Mouse (Mus musculus) ES-E14 (cell line): Measurements from ENCODE around the gene Hist1h2be. TPM values are rescaled to one million over a fixed set of nuclear protein-coding genes. Genes with fewer than 3 reads are reported as not detected.
"Not testable (repeated sequence)": the region's sequence is repeated elsewhere in the genome, so short reads cannot be mapped to it uniquely, and the experiment has no call there.

Experiments
- DNase-seq: peaks from one replicate; pipeline ENCODE4 v3.0.0-alpha.2; 2013; ENCODE audit warnings: low read depth, low spot score
- H3K27ac ChIP-seq: 2 replicates; pipeline ENCODE4 v1.5.1; 2012; ENCODE audit warnings: low read depth, mild to moderate bottlenecking, low read length, moderate library complexity, mixed read lengths; ENCODE audit not compliant: poor library complexity, insufficient read depth, severe bottlenecking
- H3K36me3 ChIP-seq: 2 replicates; pipeline ENCODE4 v1.6.1; 2012; ENCODE audit warnings: mild to moderate bottlenecking, low read length, moderate library complexity, mixed read lengths; ENCODE audit not compliant: control insufficient read depth, poor library complexity, insufficient read depth, severe bottlenecking
- H3K4me1 ChIP-seq, 2 experiments: fragments of 150-350 bp in 1 of 2; sonication (generic) in 1 of 2; 2 replicates each; pipeline ENCODE4 v1.6.1; 2012; ENCODE audit warnings: low read length in 2 of 2, mild to moderate bottlenecking in 1 of 2, mixed read lengths in 1 of 2; ENCODE audit not compliant: control insufficient read depth in 2 of 2, insufficient read depth in 2 of 2, poor library complexity in 1 of 2
- H3K4me3 ChIP-seq, 2 experiments: fragments of 150-350 bp in 1 of 2; sonication (generic) in 1 of 2; 2 replicates each; pipeline ENCODE4 v1.5.1; 2012; ENCODE audit warnings: low read length in 2 of 2, low read depth in 1 of 2, mild to moderate bottlenecking in 1 of 2, mixed read lengths in 1 of 2; ENCODE audit not compliant: insufficient read depth in 1 of 2, poor library complexity in 1 of 2, severe bottlenecking in 1 of 2
- H3K9ac ChIP-seq: 2 replicates; pipeline ENCODE4 v1.6.1; 2012; ENCODE audit warnings: low read depth, mild to moderate bottlenecking, low read length, mixed read lengths; ENCODE audit not compliant: poor library complexity, insufficient read depth, severe bottlenecking
- H3K9me3 ChIP-seq: fragments of 150-350 bp; sonication (generic); 2 replicates; pipeline ENCODE4 v1.6.1; 2012; ENCODE audit warnings: low read depth, mild to moderate bottlenecking, low read length; ENCODE audit not compliant: control insufficient read depth, insufficient read depth
- CHD2 ChIP-seq: IDR thresholded peaks from 2 replicates; pipeline ENCODE4 v1.6.1; 2014; ENCODE audit warnings: mild to moderate bottlenecking, low read depth, low read length, inconsistent platforms
- HCFC1 ChIP-seq: IDR thresholded peaks from 2 replicates; pipeline ENCODE4 v1.6.1; 2012; ENCODE audit warnings: low read length, inconsistent platforms, borderline replicate concordance; ENCODE audit not compliant: insufficient read depth
- MAFK ChIP-seq: IDR thresholded peaks from 2 replicates; pipeline ENCODE4 v1.6.1; 2014; ENCODE audit warnings: mild to moderate bottlenecking, low read depth, low read length, inconsistent platforms; ENCODE audit not compliant: insufficient read depth
- ZC3H11A ChIP-seq: IDR thresholded peaks from 2 replicates; pipeline ENCODE4 v1.6.1; 2012; ENCODE audit warnings: low read depth, mild to moderate bottlenecking, inconsistent platforms, low read length, borderline replicate concordance
- ZNF384 ChIP-seq: IDR thresholded peaks from 2 replicates; pipeline ENCODE4 v1.6.1; 2012; ENCODE audit warnings: low read depth, low read length, inconsistent platforms
- in situ Hi-C, 2 experiments: fragments of 600-800 bp; cut with MboI; formaldehyde crosslinking; loops; one replicate each; pipeline ENCODE4 v1.15.1; 2025; ENCODE audit warnings: low sequenced_read_pairs in 2 of 2, inconsistent platforms in 1 of 2; ENCODE audit not compliant: unreplicated experiment in 2 of 2
- total RNA-seq: library from RNA; depleted of rRNA; stranded (reverse); fragments of 300-350 nt; gene quantifications from 2 replicates; pipeline ENCODE4 v1.2.3, GENCODE M21; 2012

Hist1h2be gene
- total RNA-seq, 1 experiment: 195 TPM

DNA sequence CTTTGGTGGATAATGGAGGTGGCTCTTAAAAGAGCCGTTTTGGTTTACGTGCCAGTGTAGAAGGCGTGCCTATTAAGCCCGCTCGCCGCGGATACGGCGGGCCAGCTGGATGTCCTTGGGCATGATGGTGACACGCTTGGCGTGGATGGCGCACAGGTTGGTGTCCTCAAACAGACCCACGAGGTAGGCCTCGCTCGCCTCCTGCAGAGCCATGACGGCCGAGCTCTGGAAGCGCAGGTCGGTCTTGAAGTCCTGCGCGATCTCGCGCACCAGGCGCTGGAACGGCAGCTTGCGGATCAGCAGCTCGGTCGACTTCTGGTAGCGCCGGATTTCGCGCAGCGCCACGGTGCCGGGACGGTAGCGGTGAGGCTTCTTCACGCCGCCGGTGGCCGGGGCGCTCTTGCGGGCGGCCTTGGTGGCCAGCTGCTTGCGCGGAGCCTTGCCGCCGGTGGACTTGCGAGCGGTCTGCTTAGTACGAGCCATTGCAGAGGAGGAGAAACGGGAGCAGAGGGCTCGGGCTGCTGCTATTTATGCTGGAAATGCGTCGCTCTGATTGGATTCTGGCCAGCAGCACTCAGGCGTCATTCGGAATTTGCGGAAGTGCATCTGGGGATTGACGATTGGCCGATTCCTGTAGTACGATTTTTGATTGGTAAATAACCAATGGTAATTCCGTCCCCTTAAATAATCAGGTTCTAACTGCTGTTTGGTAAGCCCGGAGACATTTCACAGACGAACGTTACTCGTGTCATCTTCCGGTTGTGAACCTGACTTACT lies 58.9 kb downstream of the Hist1h2be start, which contains the start of gene Hist1h3e:
Hist1h3e (minus strand) TSS at position 487 of the 777 bp plus-strand sequence.
- Histone ChIP-seq H3K4me3 (peak within 1 kb of the TSS; percentile 65 to 68), H3K27ac (peak within 1 kb of the TSS; percentile 93), H3K9ac (peak within 1 kb of the TSS; percentile 82)
- in situ Hi-C loops: loop anchor here (25.0 kb wide), 2 partner anchors 1525 to 1825 kb away; partner anchors contain the start of genes Hist1h4j (in 2 of the 2), Hist1h2ag (in 1 of the 2), Hist1h2ah (in 1 of the 2) and Hist1h2bj (in 1 of the 2)
- not testable (repeated sequence) for H3K9me3 ChIP-seq, H3K4me1 ChIP-seq, H3K36me3 ChIP-seq
- peak; percentile 93 for DNase-seq
- peak; percentile 41; the same call in 1 of the 2 replicates for TF ChIP-seq HCFC1

DNA sequence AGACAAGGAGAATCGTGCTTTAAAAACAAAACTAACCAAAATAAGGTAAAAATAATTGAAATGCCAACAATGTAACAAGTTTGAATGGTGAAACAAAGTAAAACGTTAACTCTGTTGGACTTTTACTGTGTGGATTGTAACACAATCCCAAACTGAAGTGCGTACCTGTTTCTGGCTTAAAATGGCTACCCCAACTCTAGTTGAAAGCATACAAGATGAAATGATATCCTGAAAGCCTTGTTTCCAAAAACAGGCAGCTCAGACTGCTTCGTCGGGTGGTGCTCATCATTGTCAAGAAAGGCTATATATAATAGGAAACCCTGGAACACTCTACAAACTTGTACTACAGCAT lies 59.4 kb downstream of the Hist1h2be start:
- in situ Hi-C loops: loop anchor here (25.0 kb wide), 2 partner anchors 1524 to 1824 kb away; partner anchors contain the start of genes Hist1h4j (in 2 of the 2), Hist1h2ag (in 1 of the 2), Hist1h2ah (in 1 of the 2) and Hist1h2bj (in 1 of the 2)
- 0 out of 2 replicates have a peak overlapping the region, but pooled peaks have one; percentile 74 for H3K9ac ChIP-seq
- not testable (repeated sequence) for H3K4me1 ChIP-seq

DNA sequence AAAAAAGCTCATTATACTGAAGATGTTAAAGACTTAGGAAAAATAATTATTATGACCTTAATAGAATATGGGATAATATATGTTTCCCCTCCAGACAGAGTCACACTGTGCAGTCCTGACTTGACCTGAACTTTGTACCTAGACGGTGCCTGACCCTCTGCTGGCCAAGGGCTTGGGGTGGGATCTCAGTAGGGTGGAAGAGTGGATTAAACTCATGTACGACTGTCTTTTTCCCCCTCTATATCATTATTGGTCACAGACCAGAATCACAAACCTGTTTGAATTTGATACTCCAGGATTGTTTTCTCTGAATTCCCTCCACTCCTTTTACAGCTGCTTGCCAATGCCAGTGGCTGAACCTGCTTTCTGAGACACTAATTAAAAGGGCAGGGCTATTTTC lies 60.2 kb downstream of the Hist1h2be start:
- H3K27ac ChIP-seq: peak overlapping the region; percentile 69; the same call in 1 of the 2 replicates
- H3K9me3 ChIP-seq, H3K4me3 ChIP-seq, DNase-seq, H3K36me3 ChIP-seq, H3K4me1 ChIP-seq: not testable (repeated sequence)
- H3K9ac ChIP-seq: peak overlapping the region; percentile 48; the same call in 1 of the 2 replicates
- in situ Hi-C loops: loop anchor here (25.0 kb wide), 2 partner anchors 1523 to 1823 kb away; partner anchors contain the start of genes Hist1h4j (in 2 of the 2), Hist1h2ag (in 1 of the 2), Hist1h2ah (in 1 of the 2) and Hist1h2bj (in 1 of the 2)

More for the DNA sequence above, 59.4 kb downstream of the Hist1h2be start:
- not testable (repeated sequence) for H3K36me3 ChIP-seq, DNase-seq, H3K9me3 ChIP-seq
- Histone ChIP-seq H3K4me3 (peak overlapping the region; percentile 55 to 65), H3K27ac (peak overlapping the region; percentile 86; the same call in 1 of the 2 replicates)

DNA sequence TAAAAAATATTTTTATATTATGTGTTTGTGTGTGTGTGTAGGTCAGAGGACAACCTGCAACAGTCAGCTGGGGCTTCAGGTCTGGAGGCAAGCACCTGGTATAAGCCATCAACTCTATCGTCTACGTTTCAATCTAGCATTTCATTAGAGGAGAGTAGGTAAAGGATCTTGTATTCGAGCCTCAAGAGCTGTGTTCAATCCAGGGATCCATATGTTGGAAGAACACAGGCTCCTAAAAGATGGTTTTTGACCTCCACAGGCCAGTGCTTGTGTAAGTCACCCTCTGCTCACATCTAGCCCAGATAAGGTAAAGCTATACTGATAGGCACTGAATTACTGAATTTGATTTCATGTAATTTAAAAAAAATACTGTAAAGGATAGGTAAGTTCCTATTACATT lies 64.0 kb downstream of the Hist1h2be start:
- no peak overlapping the region for H3K4me3 ChIP-seq
- TF ChIP-seq HCFC1 (no peak), ZC3H11A (no peak)
- no peaks in the 10 kb centered on the region for H3K36me3 ChIP-seq
- 0 out of 4 replicates have a peak, but pooled peaks cover 0 to 2% of the 10 kb centered on the region in 2 experiments for H3K4me1 ChIP-seq
- in situ Hi-C loops: loop anchor here (10.0 to 25.0 kb wide), 3 partner anchors 188 to 1820 kb away; partner anchors contain the start of genes Hist1h4j (in 2 of the 2), Hist1h2ag (in 1 of the 2), Hist1h2ah (in 1 of the 2) and Hist1h2bb (in 1 of the 2)
- no peaks in the 10 kb centered on the region for H3K9me3 ChIP-seq
- peak overlapping the region; percentile 62; the same call in 1 of the 2 replicates for H3K27ac ChIP-seq
- DNase-seq: no peak
- H3K9ac ChIP-seq: peak overlapping the region; percentile 43; the same call in 1 of the 2 replicates

DNA sequence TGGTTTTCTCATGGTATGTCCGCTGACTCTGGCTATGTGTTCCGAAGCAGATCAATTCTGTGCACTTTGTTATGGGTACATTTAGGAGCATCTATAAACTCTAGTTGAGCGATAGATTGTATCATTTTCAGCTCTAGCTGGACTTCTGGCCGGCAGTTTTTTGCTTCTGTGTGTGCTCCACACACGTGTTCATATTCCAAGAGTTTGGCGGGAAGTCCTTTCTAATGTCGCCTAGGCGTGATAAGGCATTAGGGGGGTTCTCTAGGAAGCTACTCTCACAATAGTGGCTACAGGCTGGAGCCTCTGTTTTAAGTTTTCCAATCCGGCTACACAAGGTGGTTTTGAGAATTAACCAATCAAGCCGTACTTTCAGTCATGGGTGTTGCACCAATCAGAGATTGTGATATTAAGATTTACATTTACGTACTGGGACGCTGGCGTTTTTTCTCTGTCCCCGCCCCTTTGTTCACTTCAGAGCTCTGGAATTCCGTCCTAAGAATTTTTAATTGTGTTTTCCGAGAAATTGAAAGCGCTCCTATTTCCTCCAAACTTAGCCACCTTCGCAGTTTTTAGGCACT lies 65.0 kb downstream of the Hist1h2be start:
- peak overlapping the region; percentile 90 for H3K27ac ChIP-seq
- H3K4me1 ChIP-seq: 0 out of 4 replicates have a peak, but pooled peaks cover 0 to 2% of the 10 kb centered on the region in 2 experiments
- in situ Hi-C loops: loop anchor here (10.0 to 25.0 kb wide), 3 partner anchors 189 to 1819 kb away; partner anchors contain the start of genes Hist1h4j (in 2 of the 2), Hist1h2ag (in 1 of the 2), Hist1h2ah (in 1 of the 2) and Hist1h2bb (in 1 of the 2)
- no peaks in the 10 kb centered on the region for H3K36me3 ChIP-seq
- peak overlapping the region; percentile 74 for H3K9ac ChIP-seq
- DNase-seq: peak; percentile 81
- no peaks in the 10 kb centered on the region for H3K9me3 ChIP-seq
- H3K4me3 ChIP-seq: peak overlapping the region; percentile 52 to 56
- no peak for TF ChIP-seq HCFC1
- TF ChIP-seq MAFK: no peak
- TF ChIP-seq CHD2: peak; percentile 82
- TF ChIP-seq ZNF384: peak; percentile 65; the same call in 1 of the 2 replicates
- no peak for TF ChIP-seq ZC3H11A
